Mouse (Mus musculus) neural tube, embryonic 14.5 days (tissue): Measurements from ENCODE around the gene Uhrf1. TPM values are rescaled to one million over a fixed set of nuclear protein-coding genes. Genes with fewer than 3 reads are reported as not detected.
A peak's percentile ranks its signal among the peaks of the same experiment; 100 is the strongest.

Source experiments
- ATAC-seq: fragments of 200-750 bp; cut with Nextera tagmentation; 2 replicates; pipeline ENCODE4 v1.8.0; 2017; ENCODE audit warnings: low read depth, mild to moderate bottlenecking, moderate TSS enrichment, moderate library complexity
- H3K27ac ChIP-seq: fragments of 300-500 bp; sonication (generic); 2 replicates; pipeline ENCODE4 v1.5.1; 2014; ENCODE audit warnings: low read depth, mild to moderate bottlenecking, control low read depth, low read length, moderate library complexity, mixed read lengths
- H3K27me3 ChIP-seq: fragments of 300-500 bp; sonication (generic); 2 replicates; pipeline ENCODE4 v1.6.1; 2014; ENCODE audit warnings: low read length; ENCODE audit not compliant: control insufficient read depth, insufficient read depth
- H3K36me3 ChIP-seq: fragments of 300-500 bp; sonication (generic); 2 replicates; pipeline ENCODE4 v1.6.1; 2014; ENCODE audit warnings: low read length, mixed read lengths; ENCODE audit not compliant: control insufficient read depth, insufficient read depth
- H3K4me1 ChIP-seq: fragments of 300-500 bp; sonication (generic); 2 replicates; pipeline ENCODE4 v1.6.1; 2014; ENCODE audit warnings: low read length; ENCODE audit not compliant: control insufficient read depth, insufficient read depth
- H3K4me2 ChIP-seq: fragments of 300-500 bp; sonication (generic); 2 replicates; pipeline ENCODE4 v1.6.1; 2014; ENCODE audit warnings: mild to moderate bottlenecking, low read depth, low read length, control low read depth
- H3K4me3 ChIP-seq: fragments of 300-500 bp; sonication (generic); 2 replicates; pipeline ENCODE4 v1.5.1; 2014; ENCODE audit warnings: low read depth, low read length, control low read depth, mixed read lengths
- H3K9ac ChIP-seq: fragments of 300-500 bp; sonication (generic); replicated peaks from 2 replicates; pipeline ENCODE4 v1.6.1; 2014; ENCODE audit warnings: low read depth, mild to moderate bottlenecking, control low read depth, low read length, mixed read lengths
- H3K9me3 ChIP-seq: fragments of 300-500 bp; sonication (generic); 2 replicates; pipeline ENCODE4 v1.6.1; 2016; ENCODE audit warnings: low read length; ENCODE audit not compliant: control insufficient read depth
- WGBS: fragments of 180-500 bp; shearing (Covaris S2); extraction: QIAGEN DNeasy Blood & Tissue Kit; methylation state at CpG from one replicate; pipeline ENCODE4 v1.1.7; 2014; 5-methylcytosine and 5-hydroxymethylcytosine counted together
- polyA plus RNA-seq: library from polyadenylated mRNA; unstranded; fragments of >200 nt; fragmentation: Nextera tagmentation; extraction: Ambion mirVana; gene quantifications from 2 replicates; pipeline ENCODE4 v1.2.1, GENCODE M21; 2014

Gene Uhrf1
- polyA plus RNA-seq, 1 experiment from 2014 or later, result 5.7 TPM

GRCm38 (mm10) chr17:56359864-56360263 lies 56.7 kb downstream of the Uhrf1 start:
- ATAC-seq, result no peak
- Histone ChIP-seq H3K4me1 (0 out of 2 replicates have a peak, but pooled peaks cover 5% of the 10 kb centered on the region), H3K4me2 (no peak overlapping the region), H3K9me3 (no peaks in the 10 kb centered on the region), H3K9ac (0 out of 2 replicates have a peak overlapping the region, but pooled peaks have one; percentile 7), H3K4me3 (no peak overlapping the region), H3K27me3 (no peaks in the 10 kb centered on the region), H3K27ac (peak overlapping the region; percentile 52; the same call in 1 of the 2 replicates), H3K36me3 (peaks cover 32% of the 10 kb centered on the region)
- WGBS, result 95% methylated on average over 1 of the region's 1 CpGs

DNA sequence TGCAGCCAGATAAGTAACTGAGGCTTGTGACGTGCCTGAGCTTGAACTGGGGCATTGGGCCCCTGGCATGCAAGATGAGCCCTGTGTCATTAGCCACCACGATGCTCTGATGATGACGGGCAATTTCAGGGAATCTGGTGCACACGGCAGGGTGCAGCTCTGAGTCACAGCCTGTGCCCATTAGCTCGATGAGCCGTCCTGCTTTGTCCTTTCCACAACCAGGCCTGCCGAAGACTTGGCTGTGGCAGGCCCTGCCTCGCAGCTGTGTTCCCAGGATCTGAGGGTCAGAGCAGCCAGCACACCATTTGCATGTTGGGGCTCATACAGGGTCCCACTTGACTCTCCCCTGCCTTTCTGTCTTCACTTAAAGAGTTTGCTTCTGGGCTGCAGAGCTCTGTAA lies 57.3 kb downstream of the Uhrf1 start:
- no peak overlapping the region for H3K4me3 ChIP-seq
- ATAC-seq, result no peak
- H3K27ac ChIP-seq, result peak overlapping the region; percentile 52; the same call in 1 of the 2 replicates
- H3K4me2 ChIP-seq, result no peak overlapping the region
- H3K27me3 ChIP-seq, result no peaks in the 10 kb centered on the region
- 0 out of 2 replicates have a peak overlapping the region, but pooled peaks have one; percentile 7 for H3K9ac ChIP-seq
- 19% methylated on average over 8 of the region's 8 CpGs for WGBS
- H3K9me3 ChIP-seq, result no peaks in the 10 kb centered on the region
- peaks cover 8% of the 10 kb centered on the region for H3K4me1 ChIP-seq
- H3K36me3 ChIP-seq, result peaks cover 26% of the 10 kb centered on the region

- H3K9ac ChIP-seq, result no peak overlapping the region
- no peak for ATAC-seq
- no peak overlapping the region for H3K4me2 ChIP-seq
- H3K9me3 ChIP-seq, result no peaks in the 10 kb centered on the region
- peaks cover 19% of the 10 kb centered on the region for H3K4me1 ChIP-seq
- 90% methylated on average over 2 of the region's 2 CpGs for WGBS
- H3K27ac ChIP-seq, result no peak overlapping the region
- H3K27me3 ChIP-seq, result no peaks in the 10 kb centered on the region
- H3K4me3 ChIP-seq, result no peak overlapping the region
- H3K36me3 ChIP-seq, result peaks cover 16% of the 10 kb centered on the region
These were observed 58.4 kb downstream of the Uhrf1 start for GRCm38 (mm10) chr17:56361542-56361941.

DNA sequence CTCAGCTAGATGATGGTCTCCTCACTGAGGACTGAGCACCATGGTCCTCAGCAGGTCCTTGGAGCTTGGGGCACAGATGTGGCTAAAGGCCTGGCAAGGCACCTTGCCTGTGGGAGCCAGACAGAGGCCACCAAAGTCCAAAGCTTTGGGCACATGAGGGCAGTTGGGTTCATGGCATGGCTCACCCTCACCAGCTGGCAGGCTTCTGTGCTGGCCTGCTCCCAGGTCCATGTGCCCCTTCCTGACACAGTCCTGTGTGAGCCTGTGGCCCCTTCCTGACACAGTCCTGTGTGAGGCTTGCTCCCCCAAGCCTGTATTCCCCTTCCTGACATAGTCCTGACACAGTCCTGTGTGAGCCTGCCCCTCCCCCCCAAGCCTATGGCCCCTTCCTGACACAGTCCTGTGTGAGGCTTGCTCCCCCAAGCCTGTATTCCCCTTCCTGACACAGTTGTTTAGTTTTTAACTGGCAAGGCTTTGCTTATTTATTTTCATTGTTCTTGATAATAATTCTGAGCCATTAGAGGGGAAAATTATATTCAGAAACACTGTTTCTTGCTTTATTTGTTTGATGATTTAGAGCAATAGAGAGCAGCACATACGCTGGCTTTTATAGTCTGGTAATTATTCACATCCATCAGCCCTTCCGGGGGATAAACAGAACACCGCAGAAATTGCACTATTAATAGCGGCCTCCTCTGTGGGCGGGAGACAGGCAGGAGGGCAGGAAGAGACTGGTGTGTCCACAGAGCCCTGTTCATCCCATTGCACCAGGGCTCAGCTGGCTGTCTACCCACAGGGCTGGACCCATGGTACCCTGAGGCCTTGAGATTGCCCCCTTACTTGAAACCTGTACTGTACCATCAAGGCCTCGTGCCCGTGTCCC lies 62.9 kb downstream of the Uhrf1 start:
- Histone ChIP-seq H3K4me1 (peaks cover 26% of the 10 kb centered on the region), H3K9ac (no peak overlapping the region), H3K4me2 (no peak overlapping the region), H3K36me3 (peaks cover 23% of the 10 kb centered on the region), H3K4me3 (no peak overlapping the region), H3K9me3 (no peaks in the 10 kb centered on the region), H3K27ac (peak overlapping the region; percentile 76), H3K27me3 (no peaks in the 10 kb centered on the region)
- peak; percentile 70; the same call in 1 of the 2 replicates for ATAC-seq
- WGBS, result 37% methylated on average over 7 of the region's 7 CpGs

- peaks cover 23% of the 10 kb centered on the region for H3K36me3 ChIP-seq
- no peak overlapping the region for H3K4me2 ChIP-seq
- H3K27ac ChIP-seq, result no peak overlapping the region
- no peak for ATAC-seq
- no peaks in the 10 kb centered on the region for H3K9me3 ChIP-seq
- no peak overlapping the region for H3K9ac ChIP-seq
- no peak overlapping the region for H3K4me3 ChIP-seq
- WGBS, result 77% methylated on average over 6 of the region's 6 CpGs
- no peaks in the 10 kb centered on the region for H3K27me3 ChIP-seq
- H3K4me1 ChIP-seq, result peaks cover 31% of the 10 kb centered on the region
These were observed 65.2 kb downstream of the Uhrf1 start for GRCm38 (mm10) chr17:56368291-56368790.

GRCm38 (mm10) chr17:56370090-56370489 lies 67.0 kb downstream of the Uhrf1 start:
- Histone ChIP-seq H3K4me3 (no peak overlapping the region), H3K27me3 (no peaks in the 10 kb centered on the region), H3K9ac (no peak overlapping the region), H3K4me2 (no peak overlapping the region), H3K27ac (peak overlapping the region; percentile 16; the same call in 1 of the 2 replicates), H3K36me3 (peaks cover 27% of the 10 kb centered on the region), H3K4me1 (peaks cover 42% of the 10 kb centered on the region), H3K9me3 (no peaks in the 10 kb centered on the region)
- 86% methylated on average over 3 of the region's 3 CpGs for WGBS
- ATAC-seq, result no peak

DNA sequence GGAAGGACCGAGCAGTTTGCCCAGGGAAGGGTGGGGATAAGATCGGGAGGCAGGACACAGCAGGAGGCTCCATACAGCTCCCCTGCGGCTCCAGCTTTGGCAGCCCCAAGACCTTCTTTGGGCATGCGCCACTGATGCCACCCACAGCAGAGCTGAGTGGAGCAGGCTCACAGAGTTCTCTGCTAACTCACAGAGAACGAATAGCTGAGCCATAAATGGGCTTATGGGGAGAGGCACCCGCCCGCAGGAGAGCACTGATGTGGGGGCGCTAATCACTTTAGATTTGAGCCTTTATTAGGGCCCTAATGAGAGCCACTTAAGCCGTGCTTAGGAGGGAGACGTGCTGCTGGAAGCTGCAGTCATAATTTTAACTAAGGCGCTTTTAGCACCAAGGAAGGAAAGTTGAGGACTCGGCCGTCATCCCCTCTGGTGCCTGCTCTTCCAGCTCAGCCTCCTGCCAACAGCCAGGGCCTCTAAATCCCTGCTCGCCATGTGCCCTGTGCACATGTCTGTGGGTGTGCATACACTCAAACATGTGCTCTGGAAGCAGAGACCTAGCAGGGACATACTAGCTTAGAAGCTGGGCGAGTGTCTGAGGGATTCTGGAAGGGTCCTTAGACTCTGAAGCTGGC lies 68.0 kb downstream of the Uhrf1 start:
- H3K4me1 ChIP-seq, result peaks cover 33% of the 10 kb centered on the region
- H3K9me3 ChIP-seq, result no peaks in the 10 kb centered on the region
- 43% methylated on average over 15 of the region's 15 CpGs for WGBS
- H3K27ac ChIP-seq, result no peak overlapping the region
- no peak overlapping the region for H3K9ac ChIP-seq
- H3K27me3 ChIP-seq, result no peaks in the 10 kb centered on the region
- no peak for ATAC-seq
- H3K4me2 ChIP-seq, result no peak overlapping the region
- H3K36me3 ChIP-seq, result peaks cover 34% of the 10 kb centered on the region
- H3K4me3 ChIP-seq, result no peak overlapping the region

GRCm38 (mm10) chr17:56372109-56372508 lies 69.0 kb downstream of the Uhrf1 start:
- H3K36me3 ChIP-seq, result peaks cover 39% of the 10 kb centered on the region
- H3K4me2 ChIP-seq, result no peak overlapping the region
- H3K27me3 ChIP-seq, result no peaks in the 10 kb centered on the region
- 68% methylated on average over 4 of the region's 4 CpGs for WGBS
- no peaks in the 10 kb centered on the region for H3K9me3 ChIP-seq
- H3K9ac ChIP-seq, result no peak overlapping the region
- no peak for ATAC-seq
- peaks cover 26% of the 10 kb centered on the region for H3K4me1 ChIP-seq
- no peak overlapping the region for H3K4me3 ChIP-seq
- H3K27ac ChIP-seq, result 0 out of 2 replicates have a peak overlapping the region, but pooled peaks have one; percentile 16
